14 mouse cellular contexts compared by ENCODE assay signal in genomic region chrX:162584349-162584748, GRCm38 (mm10).
A peak's percentile ranks its signal among the peaks of the same experiment; 100 is the strongest.
DNase-seq lines count a peak whose midpoint lies in the region; ATAC-seq lines count a peak whose summit lies in the region.
"Had no signal": no experiment of that assay in that cellular context is flagged by ENCODE, and none has a peak within 500 bp of the region (broad histone marks: within the 10 kb centered on the region; RNA-seq: fewer than 3 reads in every experiment).

No protein-coding gene starts in this region.

- no peak for DNase-seq in frontal cortex, postnatal 10 days (ENCODE audit: low spot score in 2 of 2)
- peak; percentile 38 for DNase-seq in layer of hippocampus, adult 9-11 months
- DNase-seq in layer of hippocampus, adult 9-10 months (ENCODE audit: low spot score) = no peak
- DNase-seq in right cerebral cortex, adult 18-20 months = peak; percentile 25
- DNase-seq in right cerebral cortex, postnatal 4 days = no peak
- DNase-seq in telencephalon, adult 2 months (ENCODE audit: low read depth, low spot score) = peak; percentile 60
- DNase-seq in spleen, postnatal 14 days (ENCODE audit: low spot score in 2 of 2) = no peak
- DNase-seq: adrenal gland, postnatal 10 days; cerebellum, adult 2 months; gastrocnemius, adult 2 months; heart, adult 11 months; heart, postnatal 36 days had no signal

- ATAC-seq in frontal cortex, adult (ENCODE audit: low TSS enrichment) = peak; percentile 82
- ATAC-seq: intestine, embryonic 16.5 days had no signal

Comparison
In these comparisons a context has a peak if more than half of its experiments do, and no peak if none do; other contexts are left out.
1. DNase-seq: peak in layer of hippocampus, adult 9-11 months (single experiment), right cerebral cortex, adult 18-20 months (single experiment) and telencephalon, adult 2 months (single experiment); none in frontal cortex, postnatal 10 days (0 of 2), layer of hippocampus, adult 9-10 months (single experiment), right cerebral cortex, postnatal 4 days (single experiment) and spleen, postnatal 14 days (0 of 2).